Mouse (Mus musculus) thymus, postnatal 25 days (tissue): ENCODE results near the gene Thada.

ENCODE experiments used
- DNase-seq: peaks from one replicate; pipeline ENCODE4 v3.0.0; 2022

Thada gene

GRCm38 (mm10) chr17:84182311-84183271, 283.4 kb downstream of the Thada start:
- peak; percentile 56 for DNase-seq

- DNase-seq, result peak; percentile 80
Observed at GRCm38 (mm10) chr17:84181502-84182310, 284.3 kb downstream of the Thada start.

- peak; percentile 90 for DNase-seq
Observed at GRCm38 (mm10) chr17:84180715-84181501, 285.1 kb downstream of the Thada start.

- no peak for DNase-seq
Observed at GRCm38 (mm10) chr17:84179973-84180365, 286.0 kb downstream of the Thada start.

- peak; percentile 52 for DNase-seq
Observed at GRCm38 (mm10) chr17:84179026-84179972, 286.7 kb downstream of the Thada start.

GRCm38 (mm10) chr17:84177481-84177880, 288.5 kb downstream of the Thada start:
- peak; percentile 36 for DNase-seq

GRCm38 (mm10) chr17:84176446-84176845, 289.6 kb downstream of the Thada start:
- peak; percentile 1 for DNase-seq

GRCm38 (mm10) chr17:84175196-84175595, 290.8 kb downstream of the Thada start:
- peak; percentile 1 for DNase-seq

- DNase-seq, result no peak
Observed at GRCm38 (mm10) chr17:84167377-84167776, 298.6 kb downstream of the Thada start.

- peak; percentile 44 for DNase-seq
Observed at GRCm38 (mm10) chr17:84166135-84166860, 299.7 kb downstream of the Thada start.

GRCm38 (mm10) chr17:84165735-84166134, 300.3 kb downstream of the Thada start:
- DNase-seq, result peak; percentile 3

- peak; percentile 10 for DNase-seq
Observed at GRCm38 (mm10) chr17:84164146-84164545, 301.9 kb downstream of the Thada start.

- DNase-seq, result peak; percentile 64
Observed at GRCm38 (mm10) chr17:84163066-84163785, 302.8 kb downstream of the Thada start.

GRCm38 (mm10) chr17:84162211-84162760, 303.7 kb downstream of the Thada start:
- DNase-seq, result no peak

- DNase-seq, result peak; percentile 68
Observed at GRCm38 (mm10) chr17:84161231-84161854, 304.7 kb downstream of the Thada start.

GRCm38 (mm10) chr17:84158891-84159290, 307.1 kb downstream of the Thada start:
- DNase-seq, result peak; percentile 1

- DNase-seq, result no peak
Observed at GRCm38 (mm10) chr17:84158461-84158795, 307.6 kb downstream of the Thada start.

- peak; percentile 32 for DNase-seq
Observed at GRCm38 (mm10) chr17:84157743-84158460, 308.1 kb downstream of the Thada start.
